Mouse (Mus musculus) CH12F3 (cell line): ENCODE data around the gene Zbtb32.

Experiments used
- in situ Hi-C: fragments of 300-500 bp; cut with MboI; formaldehyde crosslinking; loops from 2 replicates; pipeline ENCODE4 v1.14.3; 2020; ENCODE audit warnings: low sequenced_read_pairs

Gene Zbtb32

GRCm38 (mm10) chr7:30550603-30551002, 48.1 kb downstream of the Zbtb32 start:
- in situ Hi-C loops, result no loop called here

GRCm38 (mm10) chr7:30549880-30550279, 48.8 kb downstream of the Zbtb32 start:
- in situ Hi-C loops, result no loop called here

- in situ Hi-C loops, result no loop called here
Measured at GRCm38 (mm10) chr7:30544327-30544726, 54.4 kb downstream of the Zbtb32 start.

GRCm38 (mm10) chr7:30540572-30540971, 58.1 kb downstream of the Zbtb32 start:
- in situ Hi-C loops, result no loop called here
